Mouse (Mus musculus): Measurements from ENCODE around the gene Btbd1. TPM values are rescaled to one million over a fixed set of nuclear protein-coding genes. Genes with fewer than 3 reads are reported as not detected.

Gene Btbd1
- polyA plus RNA-seq (2015; fragmentation: Nextera tagmentation; extraction: Ambion mirVana): 33.6 and 41.2 TPM in 2 replicates

GRCm38 (mm10) chr7:81829379-81829894 is at the start of gene Btbd1:
Btbd1 (minus strand) TSS chr7:81829431.
- under 1% methylated on average over 54 of the region's 58 CpGs for WGBS

GRCm38 (mm10) chr7:81875372-81875771 is 46.1 kb upstream of the Btbd1 start:
- Histone ChIP-seq H3K4me3 (replicated peaks; ENCODE audit: low read length) (no peak overlapping the region), H3K4me2 (ENCODE audit: low read depth, low read length) (no peak overlapping the region), H3K36me3 (ENCODE audit: control insufficient read depth, insufficient read depth, low read length) (no peaks in the 10 kb centered on the region), H3K9me3 (replicated peaks; ENCODE audit: control insufficient read depth, low read length) (no peaks in the 10 kb centered on the region), H3K27ac (ENCODE audit: low read length) (no peak overlapping the region), H3K27me3 (ENCODE audit: control insufficient read depth, insufficient read depth, low read length) (no peaks in the 10 kb centered on the region), H3K9ac (ENCODE audit: low read length) (no peak overlapping the region), H3K4me1 (ENCODE audit: control insufficient read depth, insufficient read depth, low read length) (no peaks in the 10 kb centered on the region)
- WGBS: 55% methylated on average over 9 of the region's 9 CpGs
- ATAC-seq (ENCODE audit: insufficient read depth, low FRiP score): no peak

More at GRCm38 (mm10) chr7:81829379-81829894, at the start of gene Btbd1:
- Histone ChIP-seq H3K36me3 (ENCODE audit: control insufficient read depth, insufficient read depth, low read length) (no peaks in the 10 kb centered on the region), H3K4me3 (replicated peaks; ENCODE audit: low read length) (peak within 1 kb of the TSS; percentile 71), H3K9ac (ENCODE audit: low read length) (peak within 1 kb of the TSS; percentile 85), H3K9me3 (replicated peaks; ENCODE audit: control insufficient read depth, low read length) (no peaks in the 10 kb centered on the region), H3K27me3 (ENCODE audit: control insufficient read depth, insufficient read depth, low read length) (no peaks in the 10 kb centered on the region), H3K27ac (ENCODE audit: low read length) (peak within 1 kb of the TSS; percentile 90), H3K4me1 (ENCODE audit: control insufficient read depth, insufficient read depth, low read length) (peaks cover 25% of the 10 kb centered on the region), H3K4me2 (ENCODE audit: low read depth, low read length) (peak within 1 kb of the TSS; percentile 94)
- ATAC-seq (ENCODE audit: insufficient read depth, low FRiP score): peak; percentile 93

- Histone ChIP-seq H3K4me2 (ENCODE audit: low read depth, low read length) (no peak overlapping the region), H3K9ac (ENCODE audit: low read length) (no peak overlapping the region), H3K9me3 (replicated peaks; ENCODE audit: control insufficient read depth, low read length) (no peaks in the 10 kb centered on the region), H3K27me3 (ENCODE audit: control insufficient read depth, insufficient read depth, low read length) (no peaks in the 10 kb centered on the region), H3K27ac (ENCODE audit: low read length) (no peak overlapping the region), H3K4me3 (replicated peaks; ENCODE audit: low read length) (no peak overlapping the region), H3K4me1 (ENCODE audit: control insufficient read depth, insufficient read depth, low read length) (no peaks in the 10 kb centered on the region), H3K36me3 (ENCODE audit: control insufficient read depth, insufficient read depth, low read length) (no peaks in the 10 kb centered on the region)
- no peak for ATAC-seq (ENCODE audit: insufficient read depth, low FRiP score)
- 77% methylated on average over 6 of the region's 6 CpGs for WGBS
Measured at GRCm38 (mm10) chr7:81874636-81875035, 45.4 kb upstream of the Btbd1 start.

GRCm38 (mm10) chr7:81873807-81874206 is 44.6 kb upstream of the Btbd1 start:
- H3K4me3 ChIP-seq (replicated peaks; ENCODE audit: low read length): no peak overlapping the region
- H3K4me2 ChIP-seq (ENCODE audit: low read depth, low read length): no peak overlapping the region
- no peaks in the 10 kb centered on the region for H3K9me3 ChIP-seq (replicated peaks; ENCODE audit: control insufficient read depth, low read length)
- no peaks in the 10 kb centered on the region for H3K36me3 ChIP-seq (ENCODE audit: control insufficient read depth, insufficient read depth, low read length)
- WGBS: 6% methylated on average over 1 of the region's 1 CpGs
- H3K27ac ChIP-seq (ENCODE audit: low read length): no peak overlapping the region
- no peak for ATAC-seq (ENCODE audit: insufficient read depth, low FRiP score)
- no peak overlapping the region for H3K9ac ChIP-seq (ENCODE audit: low read length)
- no peaks in the 10 kb centered on the region for H3K27me3 ChIP-seq (ENCODE audit: control insufficient read depth, insufficient read depth, low read length)
- H3K4me1 ChIP-seq (ENCODE audit: control insufficient read depth, insufficient read depth, low read length): no peaks in the 10 kb centered on the region

- ATAC-seq (ENCODE audit: insufficient read depth, low FRiP score): peak; percentile 77; the same call in 1 of the 2 replicates
- 35% methylated on average over 13 of the region's 13 CpGs for WGBS
Measured at GRCm38 (mm10) chr7:81872493-81873013, 43.3 kb upstream of the Btbd1 start.

GRCm38 (mm10) chr7:81868158-81868557 is 38.9 kb upstream of the Btbd1 start:
- H3K27me3 ChIP-seq (ENCODE audit: control insufficient read depth, insufficient read depth, low read length): no peaks in the 10 kb centered on the region

More at GRCm38 (mm10) chr7:81872493-81873013, 43.3 kb upstream of the Btbd1 start:
- Histone ChIP-seq H3K4me3 (replicated peaks; ENCODE audit: low read length) (no peak overlapping the region), H3K9ac (ENCODE audit: low read length) (no peak overlapping the region), H3K27ac (ENCODE audit: low read length) (no peak overlapping the region), H3K4me1 (ENCODE audit: control insufficient read depth, insufficient read depth, low read length) (no peaks in the 10 kb centered on the region), H3K9me3 (replicated peaks; ENCODE audit: control insufficient read depth, low read length) (no peaks in the 10 kb centered on the region), H3K36me3 (ENCODE audit: control insufficient read depth, insufficient read depth, low read length) (no peaks in the 10 kb centered on the region), H3K4me2 (ENCODE audit: low read depth, low read length) (no peak overlapping the region), H3K27me3 (ENCODE audit: control insufficient read depth, insufficient read depth, low read length) (no peaks in the 10 kb centered on the region)

GRCm38 (mm10) chr7:81867231-81867930 is 38.1 kb upstream of the Btbd1 start:
- no peaks in the 10 kb centered on the region for H3K27me3 ChIP-seq (ENCODE audit: control insufficient read depth, insufficient read depth, low read length)
- no peak overlapping the region for H3K27ac ChIP-seq (ENCODE audit: low read length)
- no peak overlapping the region for H3K4me3 ChIP-seq (replicated peaks; ENCODE audit: low read length)
- H3K9me3 ChIP-seq (replicated peaks; ENCODE audit: control insufficient read depth, low read length): no peaks in the 10 kb centered on the region
- H3K4me2 ChIP-seq (ENCODE audit: low read depth, low read length): no peak overlapping the region
- 0 out of 2 replicates have a peak, but pooled peaks cover 2% of the 10 kb centered on the region for H3K4me1 ChIP-seq (ENCODE audit: control insufficient read depth, insufficient read depth, low read length)
- H3K9ac ChIP-seq (ENCODE audit: low read length): no peak overlapping the region
- ATAC-seq (ENCODE audit: insufficient read depth, low FRiP score): no peak
- 80% methylated on average over 9 of the region's 9 CpGs for WGBS
- H3K36me3 ChIP-seq (ENCODE audit: control insufficient read depth, insufficient read depth, low read length): no peaks in the 10 kb centered on the region

More at GRCm38 (mm10) chr7:81868158-81868557, 38.9 kb upstream of the Btbd1 start:
- Histone ChIP-seq H3K36me3 (ENCODE audit: control insufficient read depth, insufficient read depth, low read length) (no peaks in the 10 kb centered on the region), H3K4me3 (replicated peaks; ENCODE audit: low read length) (no peak overlapping the region), H3K27ac (ENCODE audit: low read length) (no peak overlapping the region), H3K9ac (ENCODE audit: low read length) (no peak overlapping the region), H3K4me2 (ENCODE audit: low read depth, low read length) (no peak overlapping the region), H3K9me3 (replicated peaks; ENCODE audit: control insufficient read depth, low read length) (no peaks in the 10 kb centered on the region), H3K4me1 (ENCODE audit: control insufficient read depth, insufficient read depth, low read length) (0 out of 2 replicates have a peak, but pooled peaks cover under 1% of the 10 kb centered on the region)
- 29% methylated on average over 6 of the region's 6 CpGs for WGBS
- peak; percentile 29; the same call in 1 of the 2 replicates for ATAC-seq (ENCODE audit: insufficient read depth, low FRiP score)

- no peaks in the 10 kb centered on the region for H3K9me3 ChIP-seq (replicated peaks; ENCODE audit: control insufficient read depth, low read length)
- H3K27me3 ChIP-seq (ENCODE audit: control insufficient read depth, insufficient read depth, low read length): peaks cover 4% of the 10 kb centered on the region; the same call in 1 of the 2 replicates
- no peak overlapping the region for H3K4me3 ChIP-seq (replicated peaks; ENCODE audit: low read length)
- no peaks in the 10 kb centered on the region for H3K36me3 ChIP-seq (ENCODE audit: control insufficient read depth, insufficient read depth, low read length)
- WGBS: 92% methylated on average over 6 of the region's 6 CpGs
- no peak overlapping the region for H3K27ac ChIP-seq (ENCODE audit: low read length)
- ATAC-seq (ENCODE audit: insufficient read depth, low FRiP score): no peak
- 0 out of 2 replicates have a peak, but pooled peaks cover 2% of the 10 kb centered on the region for H3K4me1 ChIP-seq (ENCODE audit: control insufficient read depth, insufficient read depth, low read length)
- no peak overlapping the region for H3K9ac ChIP-seq (ENCODE audit: low read length)
- H3K4me2 ChIP-seq (ENCODE audit: low read depth, low read length): no peak overlapping the region
Measured at GRCm38 (mm10) chr7:81865937-81866336, 36.7 kb upstream of the Btbd1 start.

- no peaks in the 10 kb centered on the region for H3K36me3 ChIP-seq (ENCODE audit: control insufficient read depth, insufficient read depth, low read length)
- ATAC-seq (ENCODE audit: insufficient read depth, low FRiP score): no peak
- H3K4me3 ChIP-seq (replicated peaks; ENCODE audit: low read length): no peak overlapping the region
- H3K9ac ChIP-seq (ENCODE audit: low read length): no peak overlapping the region
- no peaks in the 10 kb centered on the region for H3K9me3 ChIP-seq (replicated peaks; ENCODE audit: control insufficient read depth, low read length)
- H3K27me3 ChIP-seq (ENCODE audit: control insufficient read depth, insufficient read depth, low read length): peaks cover 13% of the 10 kb centered on the region; the same call in 1 of the 2 replicates
- peaks cover 4% of the 10 kb centered on the region; the same call in 1 of the 2 replicates for H3K4me1 ChIP-seq (ENCODE audit: control insufficient read depth, insufficient read depth, low read length)
- H3K4me2 ChIP-seq (ENCODE audit: low read depth, low read length): no peak overlapping the region
- H3K27ac ChIP-seq (ENCODE audit: low read length): no peak overlapping the region
- 88% methylated on average over 6 of the region's 6 CpGs for WGBS
Measured at GRCm38 (mm10) chr7:81864552-81864951, 35.3 kb upstream of the Btbd1 start.
